Mouse (Mus musculus): ENCODE data around the gene Ndufb2.

DNA sequence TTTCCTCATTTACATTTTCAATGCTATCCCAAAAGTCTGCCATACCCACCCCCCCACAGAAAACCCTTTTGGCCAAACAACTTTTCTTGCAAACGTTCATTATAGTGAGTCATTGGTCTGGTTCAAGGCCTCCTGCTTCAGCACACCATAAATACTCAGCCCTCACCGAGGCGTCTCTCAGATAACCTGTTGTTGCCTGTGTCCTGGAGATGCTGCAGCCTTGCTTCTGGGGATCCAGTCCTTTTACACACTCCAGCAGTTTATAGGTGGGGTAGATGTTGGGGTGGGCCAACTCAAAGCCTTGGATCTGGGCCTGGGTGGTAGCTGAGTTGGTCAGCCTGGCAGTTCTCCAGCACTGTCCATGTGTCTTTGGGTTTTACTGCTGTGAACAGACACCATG is 21.9 kb upstream of the Ndufb2 start:
- TF ChIP-seq CTCF (IDR thresholded peaks at IDR 0.05; ENCODE audit: low read depth, low read length) (no peak), POLR2AphosphoS5 (IDR thresholded peaks at IDR 0.05; ENCODE audit: insufficient replicate concordance, low read depth, low read length) (no peak), TAL1 (conservative IDR thresholded peaks at IDR 0.05; ENCODE audit: low read depth, low read length) (no peak), GATA2 (IDR thresholded peaks at IDR 0.05; ENCODE audit: borderline replicate concordance, low read depth, low read length) (no peak), GATA1 (IDR thresholded peaks at IDR 0.05; ENCODE audit: borderline replicate concordance, low read length) (no peak)

Data from G1E (cell line).